Mouse (Mus musculus) C2C12 (cell line): ENCODE data around the gene Igsf6. TPM values are rescaled to one million over a fixed set of nuclear protein-coding genes. Genes with fewer than 3 reads are reported as not detected.

Experiments used
- H3K27me3 ChIP-seq: one replicate; pipeline ENCODE4 v1.6.1; 2011; ENCODE audit not compliant: control insufficient read depth, insufficient read depth, insufficient read length
- H3K36me3 ChIP-seq: one replicate; pipeline ENCODE4 v1.6.1; 2011; ENCODE audit not compliant: control insufficient read depth, insufficient read depth
- H3K4me3 ChIP-seq: one replicate; pipeline ENCODE4 v1.5.1; 2011; ENCODE audit warnings: mild to moderate bottlenecking, control low read depth; ENCODE audit not compliant: poor library complexity, insufficient read depth, severe bottlenecking
- H3K79me2 ChIP-seq: one replicate; pipeline ENCODE4 v1.6.1; 2011; ENCODE audit not compliant: control insufficient read depth, insufficient read depth
- H3K79me3 ChIP-seq: one replicate; pipeline ENCODE4 v1.6.1; 2011; ENCODE audit warnings: low read depth, control low read depth
- H3ac ChIP-seq: one replicate; pipeline ENCODE3; 2011; ENCODE audit warnings: low read depth; ENCODE audit not compliant: control insufficient read depth, insufficient read length
- CEBPB ChIP-seq: IDR thresholded peaks from one replicate; pipeline ENCODE4 v1.6.1; 2011; ENCODE audit warnings: low read depth, mild to moderate bottlenecking, control low read depth, moderate library complexity
- CTCF ChIP-seq: IDR thresholded peaks from one replicate; pipeline ENCODE4 v1.5.1; 2011; ENCODE audit not compliant: control insufficient read depth, insufficient read depth, insufficient read length
- FOSL1 ChIP-seq: IDR thresholded peaks from one replicate; pipeline ENCODE4 v1.8.0; 2011; ENCODE audit warnings: mild to moderate bottlenecking, low read length; ENCODE audit not compliant: poor library complexity, insufficient read depth, severe bottlenecking
- MAX ChIP-seq: IDR thresholded peaks from one replicate; pipeline ENCODE4 v1.6.1; 2011; ENCODE audit warnings: mild to moderate bottlenecking, control low read depth
- MYOD1 ChIP-seq: IDR thresholded peaks from one replicate; pipeline ENCODE4 v1.6.1; 2011; ENCODE audit warnings: low read depth; ENCODE audit not compliant: control insufficient read depth, insufficient read length
- MYOG ChIP-seq: IDR thresholded peaks from one replicate; pipeline ENCODE4 v1.6.1; 2011; ENCODE audit not compliant: control insufficient read depth, insufficient read length; ENCODE audit errors: extremely low read depth
- USF1 ChIP-seq: IDR thresholded peaks from one replicate; pipeline ENCODE4 v1.6.1; 2011; ENCODE audit warnings: low read depth, mild to moderate bottlenecking, control low read depth, moderate library complexity
- polyA plus RNA-seq: library from polyadenylated mRNA; unstranded; fragments of >200 nt; fragmentation: generic; extraction: Trizol; gene quantifications from one replicate; pipeline ENCODE4 v1.2.1, GENCODE M21; 2012; ENCODE audit warnings: missing spikeins

Igsf6 gene
- polyA plus RNA-seq, 1 experiment, result 0.04 TPM

- Histone ChIP-seq H3K4me3 (no peak overlapping the region), H3K79me3 (no peaks in the 10 kb centered on the region), H3ac (no peak overlapping the region), H3K27me3 (no peaks in the 10 kb centered on the region), H3K79me2 (no peaks in the 10 kb centered on the region), H3K36me3 (no peaks in the 10 kb centered on the region)
- TF ChIP-seq MAX (no peak), MYOD1 (no peak), CEBPB (no peak), MYOG (no peak), FOSL1 (no peak), USF1 (no peak), CTCF (no peak)
These were observed 24.4 kb upstream of the Igsf6 start for GRCm38 (mm10) chr7:121098614-121099389.

DNA sequence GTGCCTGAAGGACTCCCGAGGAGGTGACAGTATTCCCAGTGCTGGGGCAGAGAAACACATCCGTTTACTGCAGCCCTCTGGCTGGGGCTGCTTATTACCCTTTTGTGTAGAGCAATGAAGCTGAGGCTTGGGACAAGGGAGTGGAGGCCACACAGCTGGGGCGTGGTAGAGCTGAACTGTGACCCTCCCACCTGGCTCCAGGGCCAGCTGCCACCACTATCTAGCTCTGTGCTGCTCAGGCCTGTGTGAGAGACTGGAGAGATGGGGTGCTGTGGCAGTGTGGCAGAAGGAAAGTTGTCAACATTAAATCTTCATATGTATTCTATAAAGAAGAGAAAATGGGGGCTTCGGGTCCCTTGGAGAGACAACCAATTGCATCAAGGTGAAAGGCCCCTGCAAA is 18.7 kb upstream of the Igsf6 start:
- H3K36me3 ChIP-seq, result no peaks in the 10 kb centered on the region
- H3K27me3 ChIP-seq, result no peaks in the 10 kb centered on the region
- no peak overlapping the region for H3ac ChIP-seq
- no peaks in the 10 kb centered on the region for H3K79me3 ChIP-seq
- TF ChIP-seq CEBPB, result no peak
- TF ChIP-seq USF1, result no peak
- no peak for TF ChIP-seq MAX
- TF ChIP-seq FOSL1, result no peak
- TF ChIP-seq CTCF, result no peak
- no peak for TF ChIP-seq MYOD1
- TF ChIP-seq MYOG, result no peak
- H3K79me2 ChIP-seq, result no peaks in the 10 kb centered on the region
- H3K4me3 ChIP-seq, result no peak overlapping the region

DNA sequence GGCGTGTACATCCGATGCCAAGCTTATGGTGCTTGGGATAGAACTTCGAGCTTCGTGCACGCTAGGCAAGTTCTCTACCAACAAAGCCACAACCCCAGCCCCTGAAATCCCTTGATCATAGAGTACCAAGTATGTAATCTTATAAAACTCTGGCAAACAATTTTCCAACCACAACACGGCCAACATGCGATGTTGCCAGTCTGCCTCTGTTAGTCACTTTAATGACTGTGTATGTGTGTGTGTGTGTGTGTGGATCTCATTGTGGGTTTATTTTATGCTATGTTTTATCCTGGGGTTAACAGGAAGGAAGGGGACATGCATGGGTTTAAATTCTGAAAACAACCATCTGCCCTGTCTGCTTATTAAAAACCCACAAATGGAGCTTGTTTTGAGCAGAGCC is 16.4 kb upstream of the Igsf6 start:
- H3K79me2 ChIP-seq, result no peaks in the 10 kb centered on the region
- no peaks in the 10 kb centered on the region for H3K36me3 ChIP-seq
- no peak overlapping the region for H3ac ChIP-seq
- no peaks in the 10 kb centered on the region for H3K27me3 ChIP-seq
- H3K4me3 ChIP-seq, result no peak overlapping the region
- no peaks in the 10 kb centered on the region for H3K79me3 ChIP-seq
- no peak for TF ChIP-seq CTCF

GRCm38 (mm10) chr7:121088745-121089144 is 14.4 kb upstream of the Igsf6 start:
- Histone ChIP-seq H3K4me3 (no peak overlapping the region), H3K36me3 (no peaks in the 10 kb centered on the region), H3ac (no peak overlapping the region), H3K79me2 (no peaks in the 10 kb centered on the region), H3K27me3 (no peaks in the 10 kb centered on the region), H3K79me3 (no peaks in the 10 kb centered on the region)
- TF ChIP-seq MYOG (no peak), CEBPB (no peak), CTCF (no peak), FOSL1 (no peak), MYOD1 (no peak), USF1 (no peak), MAX (no peak)

DNA sequence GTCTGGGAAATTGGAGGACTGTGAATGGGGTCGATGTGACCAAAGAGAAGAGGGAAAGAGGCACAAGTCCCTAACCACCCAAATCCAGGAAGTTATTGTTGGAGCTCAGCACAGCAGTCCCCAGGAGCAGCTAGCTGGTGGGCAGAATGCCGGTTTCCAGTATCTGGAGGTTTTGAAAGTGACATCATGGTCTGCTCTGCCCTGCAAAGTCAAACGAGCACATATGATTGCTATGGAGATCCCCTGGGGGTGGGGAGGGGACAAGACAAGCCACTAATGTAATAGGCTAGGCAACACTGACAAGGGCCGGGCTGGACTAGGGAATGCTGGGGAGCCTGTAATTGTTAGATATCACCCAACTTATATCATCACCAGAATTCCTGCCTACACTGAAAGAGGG is 11.1 kb upstream of the Igsf6 start:
- no peak overlapping the region for H3K4me3 ChIP-seq
- H3K79me2 ChIP-seq, result no peaks in the 10 kb centered on the region
- H3K27me3 ChIP-seq, result no peaks in the 10 kb centered on the region
- no peaks in the 10 kb centered on the region for H3K79me3 ChIP-seq
- no peak for TF ChIP-seq CTCF
- no peak for TF ChIP-seq FOSL1
- no peak for TF ChIP-seq CEBPB
- TF ChIP-seq MYOD1, result no peak
- TF ChIP-seq MAX, result no peak
- no peak for TF ChIP-seq MYOG
- no peak for TF ChIP-seq USF1
- no peaks in the 10 kb centered on the region for H3K36me3 ChIP-seq
- H3ac ChIP-seq, result no peak overlapping the region

- Histone ChIP-seq H3K4me3 (no peak overlapping the region), H3K36me3 (no peaks in the 10 kb centered on the region), H3K79me3 (no peaks in the 10 kb centered on the region), H3ac (no peak overlapping the region), H3K27me3 (no peaks in the 10 kb centered on the region), H3K79me2 (no peaks in the 10 kb centered on the region)
- TF ChIP-seq CTCF, result no peak
These were observed 10.6 kb upstream of the Igsf6 start for GRCm38 (mm10) chr7:121084840-121085453.
